Mouse (Mus musculus) spleen, postnatal 0 days (tissue): ENCODE data around the gene Ifna2. TPM values are rescaled to one million over a fixed set of nuclear protein-coding genes. Genes with fewer than 3 reads are reported as not detected.

Experiments
- polyA plus RNA-seq: library from polyadenylated mRNA; unstranded; fragments of >200 nt; fragmentation: Nextera tagmentation; extraction: Ambion mirVana; gene quantifications from 2 replicates; pipeline ENCODE4 v1.2.1, GENCODE M21; 2015

Gene Ifna2
- not detected in 2 replicates for polyA plus RNA-seq

DNA sequence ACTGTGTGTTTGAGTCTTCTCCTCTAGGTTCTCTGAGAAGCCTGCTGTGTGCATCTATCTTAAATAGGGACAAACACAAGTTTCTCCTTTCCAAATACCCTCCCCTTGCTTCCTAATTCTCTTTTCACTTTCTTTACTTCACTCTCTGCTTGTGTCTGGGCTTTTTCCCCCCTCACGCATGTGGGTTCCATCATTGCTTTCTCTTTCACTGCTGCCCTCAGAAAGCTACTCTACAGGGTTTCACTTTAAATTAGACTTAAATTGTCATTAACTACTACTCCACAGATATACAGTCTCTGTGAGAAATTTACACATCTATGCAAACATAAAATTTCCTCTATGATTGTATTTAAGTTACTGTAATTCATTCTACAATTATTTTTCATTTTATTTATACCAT lies at the start of gene Ifna2:
Ifna2 (minus strand) TSS at position 101 of the 400 bp plus-strand sequence.

DNA sequence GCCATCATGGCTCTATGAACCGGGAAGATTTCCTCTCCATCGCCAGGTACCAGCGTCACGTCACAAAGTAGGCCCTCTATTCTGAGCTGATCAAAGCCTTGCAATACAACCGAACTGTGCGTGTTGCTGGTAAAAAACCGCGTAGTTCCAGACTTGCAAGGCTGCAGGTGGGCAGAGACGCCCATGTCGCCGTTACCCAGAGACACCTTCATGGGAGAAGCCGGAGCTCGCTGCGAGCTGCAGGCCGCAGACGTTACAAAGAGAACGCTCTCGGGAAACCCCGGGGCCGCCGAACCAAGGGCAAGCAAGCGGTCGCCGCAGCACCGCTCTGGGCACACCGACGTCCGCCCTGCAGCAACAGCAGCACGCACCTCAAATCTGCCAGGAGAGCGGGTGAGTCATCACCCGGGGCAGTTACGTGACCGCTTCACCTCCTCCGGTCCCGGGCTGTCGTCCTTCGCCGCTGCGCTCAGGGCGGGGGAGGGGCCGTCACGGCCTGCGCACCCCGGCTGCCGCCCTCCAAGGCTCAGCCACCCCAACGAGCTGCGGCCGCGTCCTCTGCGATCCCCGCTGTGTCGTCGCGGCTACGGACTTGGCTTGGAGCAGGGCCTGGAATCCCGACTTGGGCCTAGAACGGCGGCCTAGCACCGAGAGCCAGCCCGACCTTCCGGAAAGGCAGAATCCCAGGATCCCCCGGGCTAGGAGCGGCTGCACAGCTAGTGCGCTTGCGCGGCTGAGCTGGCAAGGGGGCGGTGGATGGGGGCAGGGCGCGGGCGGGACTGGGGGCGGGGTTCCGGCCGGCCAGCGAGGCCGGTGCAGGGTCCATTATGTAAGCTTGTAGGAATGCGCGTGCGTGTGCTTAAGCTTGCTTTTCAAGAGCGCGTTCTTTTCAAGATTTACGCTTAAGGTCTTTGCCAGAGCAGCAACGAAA lies 38.3 kb upstream of the Ifna2 start, which contains the start of the genes Gm26566 and Klhl9:
Gm26566 (plus strand) TSS at position 15 of the 931 bp plus-strand sequence.
Klhl9 (minus strand) TSS at position 675 of the 931 bp plus-strand sequence.

DNA sequence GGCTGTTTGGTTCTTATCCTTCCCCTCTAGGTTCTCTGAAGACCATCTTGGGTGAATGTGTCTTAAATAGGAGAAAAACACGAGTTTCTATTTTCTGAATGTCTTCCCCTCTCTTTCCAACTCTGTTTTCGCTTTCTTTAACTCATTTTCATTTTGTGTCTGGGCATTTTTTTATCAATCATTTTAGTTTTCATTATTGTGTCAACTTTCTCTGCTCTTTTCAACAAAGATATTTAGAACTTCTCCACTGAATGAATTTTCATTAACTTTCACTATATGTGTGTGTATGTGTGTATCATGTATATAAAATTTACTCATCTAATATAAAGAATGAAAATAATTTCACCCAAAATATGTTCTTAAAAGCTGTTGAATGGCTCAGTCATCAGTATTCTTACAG lies 7.5 kb upstream of the Ifna2 start, which contains the start of gene Ifnab:
Ifnab (minus strand) TSS at position 101 of the 400 bp plus-strand sequence.

DNA sequence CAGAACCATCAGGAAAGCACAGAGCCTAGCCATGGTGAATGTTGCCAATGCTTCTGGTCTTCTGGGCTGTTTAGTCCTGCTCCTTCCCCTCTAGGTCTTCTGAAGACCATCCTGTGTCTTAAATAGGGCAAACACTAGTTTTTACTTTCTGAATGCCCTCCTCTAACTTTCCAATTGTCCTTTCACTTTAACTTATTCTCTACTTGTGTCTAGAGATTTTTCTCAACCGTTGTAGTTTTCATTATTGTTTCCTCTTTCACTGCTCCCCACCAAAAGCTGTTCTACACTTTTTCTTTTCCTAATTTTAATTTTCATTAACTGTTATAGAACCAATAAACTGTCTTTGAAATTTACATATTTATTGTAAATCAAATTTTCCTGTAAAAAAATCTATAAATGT lies 6.9 kb downstream of the Ifna2 start, which contains the start of gene Ifna16:
Ifna16 (minus strand) TSS at position 101 of the 400 bp plus-strand sequence.

DNA sequence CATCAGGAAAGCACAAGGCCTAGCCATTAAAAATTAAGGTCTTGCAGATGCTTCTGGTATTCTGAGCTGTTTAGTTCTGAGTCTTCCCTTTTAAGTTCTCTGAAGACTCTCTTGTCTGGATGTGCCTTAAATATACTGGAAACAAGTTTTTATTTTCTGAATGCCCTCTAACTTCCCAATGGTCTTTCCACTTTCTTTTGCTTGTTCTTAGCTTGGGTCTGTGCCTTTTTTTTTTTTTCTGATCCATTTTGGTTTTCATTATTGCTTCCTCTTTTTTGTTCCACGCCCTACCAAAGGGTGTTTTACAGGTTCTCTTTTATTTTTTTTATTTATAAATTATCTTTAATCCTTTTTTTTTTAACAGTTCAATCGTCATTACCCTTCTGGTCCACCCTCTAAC lies 39.4 kb downstream of the Ifna2 start, which contains the start of gene Ifna13:
Ifna13 (minus strand) TSS at position 101 of the 400 bp plus-strand sequence.

DNA sequence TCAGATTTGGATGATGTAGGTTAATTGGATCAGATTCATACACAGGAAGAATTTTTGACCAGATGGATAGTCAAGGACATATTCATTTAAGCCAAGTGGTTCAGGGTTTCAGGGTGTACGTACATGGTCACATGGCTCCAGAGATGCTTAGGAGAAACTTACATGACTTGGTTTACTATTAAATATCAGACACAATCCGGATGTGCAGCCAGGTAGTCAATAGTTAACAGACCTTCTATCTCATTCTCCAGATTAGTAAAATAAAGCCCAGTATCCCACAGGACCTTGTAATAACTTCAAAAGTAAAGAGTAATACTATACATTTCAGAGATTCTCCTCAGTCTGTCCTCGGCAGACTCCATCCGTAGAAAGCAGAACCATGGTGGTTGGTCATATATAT lies 49.4 kb downstream of the Ifna2 start, which contains the start of gene C87499:
C87499 (minus strand) TSS at position 101 of the 400 bp plus-strand sequence.

Other genes with a start within 250 kb of the Ifna2 start
- 12.3 and 18.5 TPM in 2 replicates for gene Hacd4, start 245.0 kb downstream of the Ifna2 start, polyA plus RNA-seq
- not detected in 2 replicates for gene Ifnb1, start 161.1 kb downstream of the Ifna2 start, polyA plus RNA-seq
- gene Ifna15, start 125.7 kb downstream of the Ifna2 start, polyA plus RNA-seq = not detected in 2 replicates
- gene Ifna14, start 112.1 kb downstream of the Ifna2 start, polyA plus RNA-seq = not detected in 2 replicates
- gene Ifna9, start 91.5 kb downstream of the Ifna2 start, polyA plus RNA-seq = not detected in 2 replicates
- gene Ifna12, start 80.5 kb downstream of the Ifna2 start, polyA plus RNA-seq = not detected in 2 replicates
- not detected in 2 replicates for gene C87499, start 49.5 kb downstream of the Ifna2 start, polyA plus RNA-seq
- gene Ifna13, start 39.5 kb downstream of the Ifna2 start, polyA plus RNA-seq = not detected in 2 replicates
- gene Ifna16, start 7.0 kb downstream of the Ifna2 start, polyA plus RNA-seq = not detected in 2 replicates
- not detected in 2 replicates for gene Ifnab, start 7.4 kb upstream of the Ifna2 start, polyA plus RNA-seq
- 0.17 and 0.38 TPM in 2 replicates for gene Gm26566, start 37.9 kb upstream of the Ifna2 start, polyA plus RNA-seq
- gene Klhl9, start 38.6 kb upstream of the Ifna2 start, polyA plus RNA-seq = 23.7 and 28.8 TPM in 2 replicates
- gene Gm13271, start 71.0 kb upstream of the Ifna2 start, polyA plus RNA-seq = not detected in 2 replicates
- gene Gm13283, start 76.2 kb upstream of the Ifna2 start, polyA plus RNA-seq = 0.17 and 0.19 TPM in 2 replicates
- gene Gm13290, start 89.9 kb upstream of the Ifna2 start, polyA plus RNA-seq = not detected in 2 replicates
- gene Gm13289, start 93.0 kb upstream of the Ifna2 start, polyA plus RNA-seq = not detected in 2 replicates
- not detected in 2 replicates for gene Gm13272, start 95.9 kb upstream of the Ifna2 start, polyA plus RNA-seq
- 0.33 TPM in 1 of 2 replicates, not detected in the other for gene Ifnz, start 98.2 kb upstream of the Ifna2 start, polyA plus RNA-seq
- not detected in 2 replicates for gene Gm13276, start 101.8 kb upstream of the Ifna2 start, polyA plus RNA-seq
- gene Gm13277, start 104.7 kb upstream of the Ifna2 start, polyA plus RNA-seq = not detected in 2 replicates
- not detected in 2 replicates for gene Gm13278, start 107.6 kb upstream of the Ifna2 start, polyA plus RNA-seq
- not detected in 2 replicates for gene Gm13275, start 110.6 kb upstream of the Ifna2 start, polyA plus RNA-seq
- gene Gm13279, start 113.5 kb upstream of the Ifna2 start, polyA plus RNA-seq = not detected in 2 replicates
- 0.79 TPM in 1 of 2 replicates, not detected in the other for gene Gm13285, start 115.8 kb upstream of the Ifna2 start, polyA plus RNA-seq
- not detected in 2 replicates for gene Gm13287, start 119.3 kb upstream of the Ifna2 start, polyA plus RNA-seq
- not detected in 2 replicates for gene Gm13288, start 121.6 kb upstream of the Ifna2 start, polyA plus RNA-seq
- gene Ifna7, start 132.3 kb upstream of the Ifna2 start, polyA plus RNA-seq = not detected in 2 replicates
- gene Ifna11, start 136.0 kb upstream of the Ifna2 start, polyA plus RNA-seq = not detected in 2 replicates
- gene Ifna6, start 143.5 kb upstream of the Ifna2 start, polyA plus RNA-seq = not detected in 2 replicates
- gene Ifna5, start 151.6 kb upstream of the Ifna2 start, polyA plus RNA-seq = not detected in 2 replicates
- gene Ifna4, start 157.9 kb upstream of the Ifna2 start, polyA plus RNA-seq = not detected in 2 replicates
- gene Ifna1, start 166.2 kb upstream of the Ifna2 start, polyA plus RNA-seq = not detected in 2 replicates
- gene Ifne, start 196.3 kb upstream of the Ifna2 start, polyA plus RNA-seq = not detected in 2 replicates